Mouse (Mus musculus) thymus, postnatal 0 days (tissue): ENCODE results near the gene Gsta3. TPM values are rescaled to one million over a fixed set of nuclear protein-coding genes. Genes with fewer than 3 reads are reported as not detected.

Source experiments
- DNase-seq: peaks from one replicate; pipeline ENCODE4 v3.0.0-alpha.2; 2015; ENCODE audit warnings: low spot score
- polyA plus RNA-seq: library from polyadenylated mRNA; unstranded; fragments of >200 nt; fragmentation: Nextera tagmentation; extraction: Ambion mirVana; gene quantifications from 2 replicates; pipeline ENCODE4 v1.2.1, GENCODE M21; 2015

Gsta3 gene
- polyA plus RNA-seq, 1 experiment from 2014 or later, result 0.60 TPM

GRCm38 (mm10) chr1:21296169-21296568 is 55.8 kb downstream of the Gsta3 start:
- no peak for DNase-seq

DNA sequence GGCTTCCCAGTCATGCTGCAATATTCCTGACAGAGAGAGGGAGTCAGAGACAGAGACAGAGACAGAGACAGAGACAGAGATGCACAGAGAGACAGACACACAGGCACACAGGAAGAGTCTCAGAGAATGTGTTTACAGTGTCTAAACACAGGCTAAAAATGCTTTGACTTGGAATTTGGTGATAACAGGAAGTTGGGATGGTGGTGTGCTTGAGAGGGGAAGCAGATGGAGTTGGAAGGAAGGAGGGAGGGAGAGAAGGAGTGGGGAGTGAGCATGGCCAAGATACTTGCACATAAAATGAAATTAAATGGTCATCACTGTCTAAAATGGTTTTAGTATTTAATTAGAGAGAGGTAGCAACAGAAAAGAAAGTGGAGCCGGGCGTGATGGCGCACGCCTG is 57.7 kb downstream of the Gsta3 start:
- DNase-seq, result no peak

DNA sequence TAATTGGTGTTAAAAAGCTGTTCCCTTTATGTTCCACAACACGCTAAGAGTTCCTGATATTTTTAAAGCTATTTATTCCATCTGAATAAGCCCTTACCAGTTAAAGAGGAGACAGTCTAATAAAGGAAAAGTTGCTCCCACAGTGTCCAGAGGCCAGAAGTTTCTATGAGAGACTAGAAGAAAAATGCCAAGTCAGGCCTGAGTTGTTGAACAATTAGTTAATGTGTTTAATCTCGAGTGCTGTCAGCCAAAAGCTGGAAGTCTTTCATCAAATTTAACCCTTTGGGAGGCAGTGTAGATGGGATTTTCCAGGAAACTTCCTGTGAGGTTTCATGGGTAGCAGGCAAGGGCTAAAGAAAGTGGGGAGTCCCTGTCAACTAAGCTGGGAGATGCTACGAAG is 59.4 kb downstream of the Gsta3 start:
- no peak for DNase-seq

DNA sequence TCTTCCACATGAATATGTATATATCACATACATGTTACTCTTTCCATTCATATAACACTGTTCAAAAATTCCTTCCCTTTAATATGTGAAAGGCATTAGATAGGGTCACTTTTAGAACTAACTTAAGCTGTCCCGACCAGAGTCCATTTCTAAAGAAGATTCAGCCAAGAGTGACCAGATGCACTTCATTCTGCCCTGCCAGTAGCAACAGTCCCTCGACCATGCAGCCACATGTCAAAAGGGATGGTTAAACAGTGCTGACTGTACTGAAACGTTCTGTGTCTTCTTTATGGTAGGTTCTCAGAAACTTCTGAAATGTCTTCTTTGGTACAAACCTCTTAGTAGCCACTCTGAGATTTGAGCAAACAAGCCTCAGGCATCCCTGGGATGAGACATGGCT is 61.3 kb downstream of the Gsta3 start:
- DNase-seq, result no peak

DNA sequence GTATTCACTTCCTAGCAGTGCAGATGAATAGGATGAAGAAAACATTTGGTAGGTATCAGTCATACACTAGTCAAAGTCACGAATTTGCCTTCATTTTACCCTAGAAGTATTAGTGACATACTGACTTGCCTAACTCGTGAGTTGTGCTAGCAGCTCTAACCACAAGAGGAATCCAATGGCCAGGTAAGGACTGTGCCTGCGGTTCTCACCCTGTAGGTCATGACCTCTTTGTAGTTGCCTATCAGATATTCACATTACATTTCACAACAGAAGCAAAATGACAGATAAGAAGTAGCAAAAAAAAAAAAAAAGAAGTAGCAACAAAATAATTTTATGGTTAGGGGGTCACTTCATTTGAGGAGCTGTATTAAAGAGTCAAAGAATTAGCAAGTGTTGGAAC is 63.8 kb downstream of the Gsta3 start:
- no peak for DNase-seq

- no peak for DNase-seq
These were observed 64.3 kb downstream of the Gsta3 start for GRCm38 (mm10) chr1:21304646-21305045.

DNA sequence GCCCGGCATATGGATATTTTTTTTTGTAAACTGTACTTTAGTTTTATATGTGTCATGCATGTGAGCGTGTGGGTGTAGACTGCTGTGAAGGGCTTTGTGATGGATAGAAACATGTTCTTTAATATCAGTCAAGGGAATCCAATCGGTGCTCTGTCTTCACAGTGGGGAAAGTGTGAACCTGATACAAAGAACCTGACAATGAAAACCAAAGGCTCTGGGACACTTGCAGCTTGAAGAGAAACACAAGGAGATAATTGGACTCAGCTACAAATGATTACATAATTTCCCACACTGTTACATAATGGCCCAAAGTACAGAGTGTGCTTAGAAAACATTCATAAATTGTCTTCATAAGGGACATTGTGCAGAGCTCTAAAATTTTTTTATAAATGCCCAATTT is 65.1 kb downstream of the Gsta3 start:
- DNase-seq, result no peak

- DNase-seq, result no peak
These were observed 73.9 kb downstream of the Gsta3 start for GRCm38 (mm10) chr1:21314336-21314735.

Other genes with a start within 250 kb of the Gsta3 start
- gene Tram2, start 161.4 kb upstream of the Gsta3 start, polyA plus RNA-seq, result 3.1 and 3.6 TPM in 2 replicates
- gene Tmem14a, start 22.0 kb upstream of the Gsta3 start, polyA plus RNA-seq, result 5.4 and 6.9 TPM in 2 replicates
- 1.2 and 1.7 TPM in 2 replicates for gene Khdc1a, start 109.1 kb downstream of the Gsta3 start, polyA plus RNA-seq
- gene Khdc1c, start 127.7 kb downstream of the Gsta3 start, polyA plus RNA-seq, result not detected in 2 replicates
- gene Khdc1b, start 143.0 kb downstream of the Gsta3 start, polyA plus RNA-seq, result 0.16 and 0.18 TPM in 2 replicates